Mouse (Mus musculus): ENCODE measurements around the gene Soat1.

GRCm38 (mm10) chr1:156460216-156460615 is 13.9 kb downstream of the Soat1 start:
- no peak for TF ChIP-seq CTCF (IDR thresholded peaks at IDR 0.05; ENCODE audit: insufficient read depth, low read length)
- no peak for TF ChIP-seq POLR2A (IDR thresholded peaks at IDR 0.05; ENCODE audit: borderline replicate concordance, extremely low read depth, low read depth, low read length)
